Comparison of ENCODE assay signal across 9 mouse cellular contexts in the genomic region with DNA sequence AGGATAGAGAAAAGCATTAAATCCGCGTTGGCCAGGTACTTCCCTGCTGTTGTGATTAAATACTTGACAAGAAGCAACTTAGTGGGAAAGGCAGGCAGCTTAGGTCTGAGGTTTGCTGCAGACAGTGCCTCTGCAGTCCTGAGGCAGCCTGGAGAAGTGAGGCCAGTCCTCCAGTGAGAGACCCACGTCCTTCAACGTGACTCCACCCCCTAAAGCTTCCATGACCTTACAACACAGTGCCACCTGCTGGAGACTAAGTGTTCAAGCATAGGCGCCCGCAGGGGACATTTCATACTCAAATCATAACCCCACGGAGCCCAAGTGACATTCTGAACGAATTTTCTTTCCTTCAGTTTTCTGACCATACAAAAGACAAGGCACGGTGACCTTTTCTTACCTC.
DNase-seq lines count a peak whose midpoint lies in the region; ATAC-seq and TF ChIP-seq lines count a peak whose summit lies in the region.
"Had no signal": no experiment of that assay in that cellular context is flagged by ENCODE, and none has a peak within 500 bp of the region (broad histone marks: within the 10 kb centered on the region; RNA-seq: fewer than 3 reads in every experiment).

No protein-coding gene starts in this region.

- H3K9me3 ChIP-seq in CH12.LX (replicated peaks; ENCODE audit: low read length) = no peaks in the 10 kb centered on the region
- H3K9me3 ChIP-seq: hindbrain, embryonic 15.5 days had no signal

- peak; percentile 73 for ATAC-seq in granulocyte monocyte progenitor cell, adult 5-6 weeks (replicated peaks; ENCODE audit: poor library complexity, severe bottlenecking)

- in situ Hi-C loops in CH12.LX (cut with MboI; ENCODE audit: low pct_ligation_motif_present, low pct_unique_long_range_greater_than_20kb, low sequenced_read_pairs) = loop anchor here (25.0 kb wide), 1 partner anchor 356 kb away; no protein-coding TSS in a partner anchor

- no peaks in the 10 kb centered on the region for H3K36me3 ChIP-seq in CH12.LX (replicated peaks in 1 of 2; ENCODE audit: control insufficient read depth in 1 of 2, insufficient read depth in 1 of 2, low read length in 1 of 2)
- H3K36me3 ChIP-seq: hindbrain, embryonic 15.5 days had no signal

- H3K27ac ChIP-seq in CH12.LX (ENCODE audit: insufficient read depth, low read depth) = no peak overlapping the region
- H3K27ac ChIP-seq: hindbrain, embryonic 15.5 days had no signal

- H3K4me2 ChIP-seq in CH12.LX (ENCODE audit: insufficient read depth, low read depth, poor library complexity, severe bottlenecking) = no peak overlapping the region
- H3K4me2 ChIP-seq: hindbrain, embryonic 15.5 days had no signal

- H3K4me1 ChIP-seq in CH12.LX (ENCODE audit: control insufficient read depth in 1 of 2, insufficient read depth in 2 of 2) = peaks cover 0 to 9% of the 10 kb centered on the region in 2 experiments; a peak in 1 of 4 replicates

- H3K4me3 ChIP-seq in CH12.LX (replicated peaks in 1 of 3; ENCODE audit: low read depth in 2 of 3, low read length in 2 of 3, poor library complexity in 1 of 3) = no peak overlapping the region
- H3K4me3 ChIP-seq: hindbrain, embryonic 15.5 days had no signal

- DNase-seq in CH12.LX (ENCODE audit: extremely low read depth) (peak; percentile 84), MN1 (ENCODE audit: low spot score) (peak; percentile 86)
- peak; percentile 72 for DNase-seq in cerebellum, adult 9-11 months
- DNase-seq in kidney, postnatal 4 days = peak; percentile 57 to 74
- peak; percentile 55 for DNase-seq in lung, postnatal 25 days (ENCODE audit: low spot score)
- peak; percentile 62 for DNase-seq in skeletal muscle tissue, adult 2 months (ENCODE audit: low read depth, low spot score)
- DNase-seq in T-cell, adult 2 months (ENCODE audit: low spot score) = no peak

- no peaks in the 10 kb centered on the region for H3K79me2 ChIP-seq in CH12.LX (replicated peaks; ENCODE audit: control insufficient read depth, extremely low read depth, insufficient read depth, poor library complexity, severe bottlenecking)

- dilution Hi-C loops in CH12.LX (cut with MboI; ENCODE audit: extremely low pct_ligation_motif_present, extremely low pct_unique_long_range_greater_than_20kb, low sequenced_read_pairs) = no loop called here

- TF ChIP-seq CTCF in CH12.LX (conservative IDR thresholded peaks at IDR 0.05 in 1 of 2, IDR thresholded peaks at IDR 0.05 in 1 of 2; ENCODE audit: low read depth in 2 of 2, low read length in 2 of 2) = peak; percentile 34 to 83; a peak in 3 of 4 replicates

- no peak for TF ChIP-seq EP300 in CH12.LX (IDR thresholded peaks at IDR 0.05; ENCODE audit: low read length)

- no peaks in the 10 kb centered on the region for H3K27me3 ChIP-seq in CH12.LX (replicated peaks)
- H3K27me3 ChIP-seq: hindbrain, embryonic 15.5 days had no signal

- H3K9ac ChIP-seq in CH12.LX (ENCODE audit: insufficient read depth, low read depth) = no peak overlapping the region
- H3K9ac ChIP-seq: hindbrain, embryonic 15.5 days had no signal

- TF ChIP-seq RAD21 in CH12.LX (IDR thresholded peaks at IDR 0.05; ENCODE audit: low read depth, low read length) = peak; percentile 66

- TF ChIP-seq POLR2A in CH12.LX (IDR thresholded peaks at IDR 0.05; ENCODE audit: low read depth, low read length) = no peak

TF ChIP-seq in CH12.LX, 34 proteins besides CTCF, POLR2A, EP300 and RAD21:
- TF ChIP-seq NRF1 (IDR thresholded peaks at IDR 0.05; ENCODE audit: low read depth, low read length) (no peak), SMC3 (IDR thresholded peaks at IDR 0.05; ENCODE audit: low read depth, low read length) (peak; percentile 77), CHD1 (IDR thresholded peaks at IDR 0.05; ENCODE audit: low read depth, low read length) (no peak)
